Mouse (Mus musculus) CH12.LX (cell line): ENCODE measurements at regions not wholly inside any gene's neighbourhood (a gene's known extent, or its start where the extent isn't known, plus 50 kb on each side); places are given as distances from the start of the nearest gene placed in this dataset.

Experiments
- DNase-seq: peaks from one replicate; pipeline ENCODE4 v3.0.0-alpha.2; 2013; ENCODE audit errors: extremely low read depth
- H3K27ac ChIP-seq: 2 replicates; pipeline ENCODE4 v1.5.1; 2012; ENCODE audit warnings: low read depth, mild to moderate bottlenecking, control low read depth, moderate library complexity; ENCODE audit not compliant: insufficient read depth
- H3K27me3 ChIP-seq: replicated peaks from 2 replicates; pipeline ENCODE3; 2012; ENCODE audit warnings: inconsistent platforms
- H3K36me3 ChIP-seq, 2 experiments: replicated peaks in 1 of 2; 2 replicates each; pipeline versions ENCODE3 to v1.6.1; 2012; ENCODE audit warnings: inconsistent platforms in 1 of 2, low read length in 1 of 2, mild to moderate bottlenecking in 1 of 2, mixed read lengths in 1 of 2, moderate library complexity in 1 of 2; ENCODE audit not compliant: control insufficient read depth in 1 of 2, insufficient read depth in 1 of 2
- H3K4me1 ChIP-seq, 2 experiments: 2 replicates each; pipeline ENCODE4 v1.6.1; 2012; ENCODE audit warnings: inconsistent platforms in 1 of 2, moderate library complexity in 1 of 2; ENCODE audit not compliant: insufficient read depth in 2 of 2, control insufficient read depth in 1 of 2
- H3K4me2 ChIP-seq: 2 replicates; pipeline ENCODE4 v1.6.1; 2012; ENCODE audit warnings: low read depth, mild to moderate bottlenecking, control low read depth; ENCODE audit not compliant: poor library complexity, insufficient read depth, severe bottlenecking
- H3K4me3 ChIP-seq, 3 experiments: fragments of 150-350 bp in 1 of 3; sonication (generic) in 1 of 3; replicated peaks in 1 of 3; 2 replicates each; pipeline versions ENCODE3 to v1.5.1; 2011 to 2012; ENCODE audit warnings: low read depth in 2 of 3, low read length in 2 of 3, mild to moderate bottlenecking in 2 of 3, moderate library complexity in 2 of 3, control low read depth in 1 of 3, improper control_type of control experiment in 1 of 3, inconsistent platforms in 1 of 3, mixed read lengths in 1 of 3; ENCODE audit not compliant: poor library complexity in 1 of 3
- H3K79me2 ChIP-seq: replicated peaks from 2 replicates; pipeline ENCODE4 v1.6.1; 2012; ENCODE audit warnings: mild to moderate bottlenecking, moderate library complexity; ENCODE audit not compliant: control insufficient read depth, poor library complexity, insufficient read depth, severe bottlenecking; ENCODE audit errors: extremely low read depth
- H3K9ac ChIP-seq: 2 replicates; pipeline ENCODE4 v1.6.1; 2012; ENCODE audit warnings: low read depth, mild to moderate bottlenecking, control low read depth, moderate library complexity; ENCODE audit not compliant: insufficient read depth
- H3K9me3 ChIP-seq: replicated peaks from 2 replicates; pipeline ENCODE3; 2012; ENCODE audit warnings: low read length, inconsistent platforms, mixed read lengths
- CTCF ChIP-seq, 2 experiments: IDR thresholded peaks in 1 of 2; conservative IDR thresholded peaks in 1 of 2; 2 replicates each; pipeline ENCODE4 v1.5.1; 2011 to 2012; ENCODE audit warnings: low read depth in 2 of 2, low read length in 2 of 2, improper control_type of control experiment in 1 of 2, inconsistent platforms in 1 of 2, mild to moderate bottlenecking in 1 of 2, moderate library complexity in 1 of 2
- E2F4 ChIP-seq: IDR thresholded peaks from 2 replicates; pipeline ENCODE4 v1.6.1; 2011; ENCODE audit warnings: low read depth, low read length, improper control_type of control experiment; ENCODE audit not compliant: insufficient replicate concordance
- GABPA ChIP-seq: IDR thresholded peaks from 2 replicates; pipeline ENCODE4 v1.6.1; 2012; ENCODE audit warnings: low read depth, low read length, improper control_type of control experiment, inconsistent platforms; ENCODE audit not compliant: insufficient replicate concordance
- JUND ChIP-seq: conservative IDR thresholded peaks from 2 replicates; pipeline ENCODE4 v1.6.1; 2011; ENCODE audit warnings: low read depth, low read length, improper control_type of control experiment
- MAFK ChIP-seq: IDR thresholded peaks from 2 replicates; pipeline ENCODE4 v1.6.1; 2011; ENCODE audit warnings: low read length, improper control_type of control experiment; ENCODE audit not compliant: insufficient replicate concordance
- MAX ChIP-seq: IDR thresholded peaks from 2 replicates; pipeline ENCODE4 v1.6.1; 2011; ENCODE audit warnings: low read length, improper control_type of control experiment
- MAZ ChIP-seq: IDR thresholded peaks from 2 replicates; pipeline ENCODE4 v1.6.1; 2012; ENCODE audit warnings: low read depth, mild to moderate bottlenecking, inconsistent platforms, low read length, improper control_type of control experiment, moderate library complexity
- MXI1 ChIP-seq: IDR thresholded peaks from 2 replicates; pipeline ENCODE4 v1.6.1; 2011; ENCODE audit warnings: mild to moderate bottlenecking, low read depth, low read length, improper control_type of control experiment
- MYC ChIP-seq: IDR thresholded peaks from 2 replicates; pipeline ENCODE4 v1.6.1; 2011; ENCODE audit warnings: low read depth, mild to moderate bottlenecking, improper control_type of control experiment, low read length
- NRF1 ChIP-seq: IDR thresholded peaks from 2 replicates; pipeline ENCODE4 v1.6.1; 2014; ENCODE audit warnings: low read depth, mild to moderate bottlenecking, inconsistent platforms, low read length, improper control_type of control experiment, moderate library complexity
- POLR2A ChIP-seq: IDR thresholded peaks from 2 replicates; pipeline ENCODE4 v1.6.1; 2011; ENCODE audit warnings: low read depth, mild to moderate bottlenecking, improper control_type of control experiment, low read length
- RAD21 ChIP-seq: IDR thresholded peaks from 2 replicates; pipeline ENCODE4 v1.6.1; 2011; ENCODE audit warnings: low read depth, mild to moderate bottlenecking, low read length, improper control_type of control experiment, moderate library complexity
- RCOR1 ChIP-seq: conservative IDR thresholded peaks from 2 replicates; pipeline ENCODE4 v1.6.1; 2012; ENCODE audit warnings: low read depth, mild to moderate bottlenecking, inconsistent platforms, low read length, improper control_type of control experiment
- SIN3A ChIP-seq: IDR thresholded peaks from 2 replicates; pipeline ENCODE4 v1.6.1; 2012; ENCODE audit warnings: low read length, improper control_type of control experiment, inconsistent platforms
- USF2 ChIP-seq: conservative IDR thresholded peaks from 2 replicates; pipeline ENCODE4 v1.6.1; 2011; ENCODE audit warnings: low read depth, low read length, improper control_type of control experiment
- ZC3H11A ChIP-seq: IDR thresholded peaks from 2 replicates; pipeline ENCODE4 v1.6.1; 2012; ENCODE audit warnings: low read depth, mild to moderate bottlenecking, inconsistent platforms, low read length, improper control_type of control experiment
- ZNF384 ChIP-seq: IDR thresholded peaks from 2 replicates; pipeline ENCODE4 v1.6.1; 2012; ENCODE audit warnings: low read depth, low read length, improper control_type of control experiment, inconsistent platforms
- dilution Hi-C: fragments of 300-500 bp; cut with MboI; formaldehyde crosslinking; loops from 2 replicates; pipeline ENCODE4 v1.14.3; 2020; ENCODE audit warnings: low sequenced_read_pairs; ENCODE audit not compliant: extremely low pct_unique_long_range_greater_than_20kb, extremely low pct_ligation_motif_present
- in situ Hi-C: fragments of 300-500 bp; cut with MboI; formaldehyde crosslinking; loops from 3 replicates; pipeline ENCODE4 v1.14.3; 2019; ENCODE audit warnings: low sequenced_read_pairs, low pct_ligation_motif_present, low pct_unique_long_range_greater_than_20kb, mixed read lengths

DNA sequence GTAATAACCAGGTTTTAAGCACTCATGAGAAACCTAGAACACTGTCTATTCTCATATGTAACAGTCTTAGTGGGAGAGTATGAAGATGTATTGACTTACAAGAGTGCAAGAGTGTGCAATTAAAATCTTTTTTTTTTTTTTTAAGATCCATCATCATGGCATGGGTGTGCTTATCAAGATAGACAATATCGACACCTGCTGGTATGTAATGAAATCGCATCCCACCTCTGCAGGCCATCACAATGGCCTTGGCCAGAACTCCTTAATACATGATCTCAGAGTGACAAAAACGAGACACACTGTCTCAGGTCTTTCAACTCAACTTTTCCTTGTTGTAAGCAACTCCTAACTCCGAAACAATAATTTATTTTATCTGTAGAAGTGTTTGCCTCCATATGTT is 661.7 kb upstream of the Kdm8 start:
- Histone ChIP-seq H3K27me3 (peaks cover 9% of the 10 kb centered on the region), H3K9ac (no peak overlapping the region), H3K9me3 (peaks cover 23% of the 10 kb centered on the region), H3K36me3 (no peaks in the 10 kb centered on the region), H3K4me1 (no peaks in the 10 kb centered on the region), H3K79me2 (no peaks in the 10 kb centered on the region), H3K27ac (no peak overlapping the region), H3K4me2 (no peak overlapping the region), H3K4me3 (no peak overlapping the region)
- TF ChIP-seq ZNF384 (no peak), MXI1 (no peak), ZC3H11A (no peak), RAD21 (peak; percentile 8), CTCF (conservative IDR thresholded peaks at IDR 0.05 in 1 of 2, IDR thresholded peaks at IDR 0.05 in 1 of 2; ENCODE audit: low read depth in 2 of 2, low read length in 2 of 2) (peak in 1 of 2 experiments; percentile 30; a peak in 1 of 4 replicates), MAFK (no peak), E2F4 (no peak)
- dilution Hi-C loops (no loop called here), in situ Hi-C loops (no loop called here)
- no peak for DNase-seq

DNA sequence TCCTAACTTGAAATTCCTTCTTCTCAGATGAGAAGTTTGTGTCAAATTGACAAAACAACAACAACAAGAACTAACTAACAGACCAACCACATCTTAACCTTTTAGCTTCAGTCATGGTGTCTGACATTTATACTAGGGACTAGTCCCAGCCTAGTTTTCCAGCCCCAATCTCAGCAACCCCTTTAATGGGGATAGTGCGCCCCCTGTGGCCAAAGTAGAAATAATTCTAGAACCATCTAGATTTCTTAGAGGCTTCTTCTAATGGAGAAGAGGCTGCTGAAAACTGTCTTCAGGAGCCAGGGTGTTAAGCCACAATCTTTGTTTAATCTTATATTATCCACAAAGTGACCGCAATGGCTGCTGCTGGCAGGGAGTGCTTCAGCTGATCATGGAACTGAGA is 659.5 kb upstream of the Kdm8 start:
- peak; percentile 1 for DNase-seq
- Histone ChIP-seq H3K27me3 (peaks cover 1% of the 10 kb centered on the region), H3K9ac (no peak overlapping the region), H3K4me1 (no peaks in the 10 kb centered on the region), H3K36me3 (no peaks in the 10 kb centered on the region), H3K9me3 (peaks cover 23% of the 10 kb centered on the region), H3K4me3 (no peak overlapping the region), H3K27ac (no peak overlapping the region), H3K4me2 (no peak overlapping the region), H3K79me2 (no peaks in the 10 kb centered on the region)
- TF ChIP-seq JUND (no peak), POLR2A (no peak), NRF1 (no peak), MAX (no peak), MAZ (no peak), RCOR1 (no peak), E2F4 (no peak)
- dilution Hi-C loops (no loop called here), in situ Hi-C loops (no loop called here)

DNA sequence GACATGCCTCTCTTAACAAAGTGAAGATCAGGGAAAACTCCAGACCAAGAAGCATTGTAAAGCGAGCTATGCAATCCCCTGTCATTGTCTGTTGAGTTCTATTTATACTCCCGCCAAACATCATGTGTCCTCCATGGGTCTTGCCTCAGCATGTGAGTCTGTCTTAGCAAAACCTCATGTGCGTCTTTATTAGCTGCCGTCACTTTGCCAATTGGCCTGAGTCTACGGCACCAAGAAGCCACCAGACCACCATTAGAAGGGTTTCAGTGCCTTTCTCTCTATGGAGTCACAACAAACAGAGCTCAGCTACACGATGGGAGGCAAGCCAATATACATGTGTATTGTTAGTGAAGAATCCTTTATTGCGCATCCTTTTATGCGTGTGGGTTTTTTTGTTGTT is 658.6 kb upstream of the Kdm8 start:
- Histone ChIP-seq H3K9ac (no peak overlapping the region), H3K27ac (no peak overlapping the region), H3K9me3 (peaks cover 28% of the 10 kb centered on the region), H3K4me3 (no peak overlapping the region), H3K79me2 (no peaks in the 10 kb centered on the region), H3K4me1 (no peaks in the 10 kb centered on the region), H3K36me3 (no peaks in the 10 kb centered on the region), H3K27me3 (peaks cover 6% of the 10 kb centered on the region), H3K4me2 (no peak overlapping the region)
- dilution Hi-C loops = no loop called here
- DNase-seq = no peak
- in situ Hi-C loops = no loop called here
- TF ChIP-seq SIN3A = no peak
- no peak for TF ChIP-seq USF2
- TF ChIP-seq MYC = no peak
- TF ChIP-seq GABPA = no peak
- no peak for TF ChIP-seq ZNF384
